Mouse (Mus musculus): ENCODE results near the gene Secisbp2l.

Secisbp2l gene

DNA sequence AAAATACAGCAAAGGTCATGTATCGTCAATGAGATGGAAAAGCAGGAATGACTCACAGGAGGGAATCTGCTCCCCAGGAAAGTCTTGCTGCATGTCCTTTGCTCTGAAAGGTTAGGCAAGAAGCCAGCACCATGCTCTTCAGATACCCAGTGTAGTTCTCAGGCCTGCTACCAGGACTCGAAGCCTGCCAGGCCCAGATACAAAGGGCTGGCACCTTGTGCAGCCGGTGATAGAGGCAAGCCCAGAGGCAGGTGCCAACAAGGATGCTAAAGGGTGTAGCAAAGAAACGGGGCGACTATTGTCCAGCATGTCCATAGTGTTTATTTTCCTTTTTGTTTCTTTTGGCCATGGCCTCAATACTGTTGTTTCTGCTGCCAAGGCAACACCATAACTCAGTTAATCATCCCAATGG, 76.2 kb downstream of the Secisbp2l start:
- DNase-seq (ENCODE audit: low read depth in 2 of 2, low spot score in 2 of 2): no peak

DNA sequence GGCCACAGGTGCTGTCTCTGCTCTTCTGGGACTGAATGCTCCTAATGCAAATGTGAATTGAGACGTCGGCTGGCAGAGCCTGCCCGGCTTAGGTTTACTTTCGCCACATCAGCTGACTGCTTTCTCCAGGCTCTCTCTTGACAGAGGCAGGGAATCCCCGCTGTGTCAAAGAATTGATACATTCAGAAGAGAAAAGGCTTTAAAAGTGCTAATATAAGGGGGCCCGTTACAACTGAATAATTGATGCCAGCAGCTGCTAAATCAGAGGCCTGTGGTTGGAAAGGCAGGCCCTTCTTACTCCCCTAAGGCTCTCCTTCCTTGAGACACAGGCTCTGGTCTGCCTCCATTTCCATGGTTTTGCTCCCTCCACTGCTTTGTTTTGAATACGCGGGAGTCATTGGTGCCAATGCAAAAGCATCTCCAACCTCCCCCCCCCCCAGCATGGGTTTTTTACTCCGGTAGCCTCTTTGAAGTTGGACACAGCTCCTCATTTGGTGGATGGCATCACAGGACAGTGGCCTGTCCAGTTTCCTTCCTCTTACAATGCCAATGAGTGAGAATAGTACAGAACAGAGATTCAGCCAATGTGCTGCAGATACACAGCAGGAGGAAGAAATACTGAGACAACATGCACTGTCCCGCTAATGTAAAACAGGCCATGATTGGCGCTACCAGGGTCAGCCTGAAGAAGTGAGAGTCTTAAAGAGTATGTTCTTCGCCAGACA, 77.6 kb downstream of the Secisbp2l start:
- no peak for DNase-seq (ENCODE audit: low read depth in 2 of 2, low spot score in 2 of 2)

DNA sequence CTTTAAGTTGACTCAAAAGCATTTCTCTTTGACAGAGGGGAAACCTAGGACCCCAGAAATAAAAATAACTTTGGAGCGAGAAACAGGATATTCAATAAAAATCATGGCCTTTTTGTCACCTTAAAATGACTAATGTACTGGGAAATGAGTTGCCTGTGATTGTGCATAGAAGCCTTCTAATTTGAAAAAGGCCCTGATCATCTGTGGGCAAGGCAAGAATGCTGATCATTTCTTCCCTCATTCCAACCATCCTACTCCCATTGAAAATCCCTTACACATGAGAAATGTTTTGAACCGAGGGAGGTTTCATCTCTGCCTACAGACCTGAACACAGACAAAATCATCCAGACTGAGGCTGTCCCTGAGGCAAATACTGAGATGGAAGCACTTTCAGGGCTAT, 79.8 kb downstream of the Secisbp2l start:
- no peak for DNase-seq (ENCODE audit: low read depth in 2 of 2, low spot score in 2 of 2)

DNA sequence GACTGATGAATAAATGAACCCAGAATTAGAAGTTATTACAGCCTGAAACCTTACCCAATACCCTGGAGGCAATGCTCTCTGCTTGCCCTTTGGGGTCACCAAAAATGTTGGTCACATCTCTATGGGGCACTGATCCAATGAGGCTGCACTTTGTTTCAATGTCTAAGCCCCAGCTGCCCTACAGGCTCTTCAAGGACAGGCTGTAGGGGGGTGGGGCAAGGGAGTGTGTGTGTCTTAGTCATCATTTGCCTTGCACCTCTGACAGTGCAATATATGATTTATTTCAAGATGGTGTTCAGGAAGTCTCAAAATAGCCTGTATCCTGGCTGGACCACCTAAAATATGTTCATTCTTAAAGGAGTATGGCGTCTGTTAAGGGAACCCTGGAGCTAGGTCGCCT, 81.1 kb downstream of the Secisbp2l start:
- no peak for DNase-seq (ENCODE audit: low read depth in 2 of 2, low spot score in 2 of 2)

DNA sequence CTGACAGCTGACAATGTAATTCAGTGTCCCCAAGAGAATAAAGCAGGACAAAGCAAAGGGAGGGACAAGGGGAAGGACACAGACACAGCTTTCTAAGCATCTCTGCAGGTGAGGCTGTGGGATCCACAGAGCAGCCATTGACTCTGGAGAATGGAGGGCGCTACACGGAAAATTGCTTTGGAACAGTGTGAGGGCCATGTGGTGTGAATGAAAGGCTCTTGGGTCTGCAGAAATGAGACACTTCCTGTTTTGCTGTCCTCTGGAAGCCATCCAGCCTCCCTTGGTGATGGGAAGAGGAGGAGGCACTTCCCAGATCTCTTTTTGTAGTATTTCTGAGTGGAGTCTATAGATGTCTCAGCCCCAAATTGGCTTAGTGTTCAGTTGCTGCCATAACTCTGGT, 86.5 kb downstream of the Secisbp2l start:
- no peak for DNase-seq (ENCODE audit: low read depth in 2 of 2, low spot score in 2 of 2)

DNA sequence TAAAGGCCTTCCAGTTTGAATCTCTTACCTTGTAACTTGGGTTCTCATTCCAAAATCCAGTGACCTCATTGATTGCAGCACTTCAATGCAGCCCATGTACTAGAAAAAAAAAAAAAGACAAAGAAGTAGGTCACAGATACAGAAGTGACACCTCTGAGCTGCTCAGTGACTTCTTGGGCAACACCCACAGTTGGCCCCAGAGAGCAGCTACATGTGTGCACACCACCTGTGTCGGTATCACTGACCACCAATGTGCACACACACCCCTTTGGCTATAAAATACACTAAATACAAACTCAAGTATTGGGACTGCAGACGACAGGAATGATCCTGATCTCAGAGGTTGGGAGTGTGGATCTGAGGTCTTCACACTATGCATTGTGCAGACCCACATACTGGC, 87.9 kb downstream of the Secisbp2l start:
- DNase-seq (ENCODE audit: low read depth in 2 of 2, low spot score in 2 of 2): no peak

DNA sequence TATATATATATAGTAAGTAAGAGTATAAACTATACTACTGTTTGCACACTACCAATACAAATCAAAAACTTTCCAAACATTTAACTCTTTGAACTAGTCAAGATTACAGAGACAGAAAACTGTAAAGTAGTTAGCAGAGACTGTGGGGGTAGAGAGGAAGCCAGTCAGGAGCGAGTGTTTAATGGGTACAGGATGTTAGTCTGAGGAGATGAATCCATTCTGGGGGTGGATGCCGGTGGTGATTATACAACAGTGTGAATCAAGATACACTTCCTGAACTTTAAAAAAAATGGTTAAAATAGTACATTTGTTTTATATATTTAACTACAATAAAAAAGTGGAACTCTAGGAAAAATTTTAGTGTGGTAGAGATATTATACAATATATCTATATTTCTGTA, 90.7 kb downstream of the Secisbp2l start:
- no peak for DNase-seq (ENCODE audit: low read depth in 2 of 2, low spot score in 2 of 2)
